Mouse (Mus musculus) adrenal gland, postnatal 25 days (tissue): ENCODE measurements at regions not wholly inside any gene's neighbourhood (a gene's known extent, or its start where the extent isn't known, plus 50 kb on each side); places are given as distances from the start of the nearest gene placed in this dataset.
A peak's percentile ranks its signal among the peaks of the same experiment; 100 is the strongest.

Experiments
- DNase-seq: peaks from one replicate; pipeline ENCODE4 v3.0.0; 2021; ENCODE audit warnings: mixed read lengths

DNA sequence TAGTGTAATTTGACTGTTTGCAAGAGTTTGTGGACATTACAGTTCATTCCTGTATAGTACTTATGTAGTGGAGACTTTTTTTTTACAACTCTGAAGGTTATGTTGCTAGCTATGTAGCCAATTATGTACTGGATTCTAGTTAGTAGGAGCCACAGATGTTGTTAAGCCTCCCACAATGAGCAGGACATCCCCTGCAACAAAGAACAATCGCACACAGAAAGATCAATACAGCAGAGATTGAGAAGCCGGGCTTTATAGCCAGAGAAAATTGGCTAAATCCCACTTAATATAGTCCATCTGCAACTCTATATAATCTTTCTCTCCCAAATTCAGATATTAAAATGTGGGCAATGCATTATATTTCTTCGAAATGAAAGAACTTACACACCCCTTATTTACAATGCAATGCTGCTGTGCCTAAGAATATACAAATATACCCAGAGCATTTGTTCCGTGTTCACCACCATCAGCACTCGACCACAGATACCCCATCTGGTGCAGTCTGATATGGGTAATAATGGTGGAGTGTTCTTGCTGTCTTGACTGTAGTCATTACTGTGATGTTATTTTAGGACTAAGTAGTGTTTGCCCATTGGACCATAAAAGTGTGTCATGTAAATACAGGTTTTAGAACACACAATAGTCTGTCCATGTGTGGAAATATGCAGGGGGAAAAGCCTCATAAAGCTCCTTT, 1351.9 kb upstream of the Zeb2 start:
- no peak for DNase-seq

- no peak for DNase-seq
These were observed 1348.2 kb upstream of the Zeb2 start for GRCm38 (mm10) chr2:46465389-46465788.

- DNase-seq = no peak
These were observed 1347.7 kb upstream of the Zeb2 start for GRCm38 (mm10) chr2:46464913-46465312.

- DNase-seq = no peak
These were observed 1345.5 kb upstream of the Zeb2 start for GRCm38 (mm10) chr2:46462670-46463069.

DNA sequence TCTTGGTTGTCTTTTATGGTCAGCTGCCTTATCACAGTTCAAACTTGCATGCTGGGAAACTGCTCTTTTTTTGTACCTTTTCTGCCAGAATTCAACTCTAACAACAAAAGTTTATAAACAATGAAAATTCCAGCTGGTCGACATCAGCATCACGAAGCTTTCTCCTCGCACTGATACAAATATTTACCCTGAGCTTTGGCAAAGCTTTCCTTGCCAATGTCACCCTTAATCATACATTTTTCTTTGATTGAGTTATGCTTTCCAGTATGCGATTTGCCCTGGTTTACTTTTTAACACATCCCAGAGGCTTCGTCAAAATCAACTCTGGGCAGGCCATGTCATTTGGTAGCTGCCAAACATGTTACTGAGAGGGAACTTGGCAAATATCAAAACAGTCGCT, 1333.5 kb upstream of the Zeb2 start:
- no peak for DNase-seq

GRCm38 (mm10) chr2:46445306-46445705, 1328.1 kb upstream of the Zeb2 start:
- DNase-seq = no peak

DNA sequence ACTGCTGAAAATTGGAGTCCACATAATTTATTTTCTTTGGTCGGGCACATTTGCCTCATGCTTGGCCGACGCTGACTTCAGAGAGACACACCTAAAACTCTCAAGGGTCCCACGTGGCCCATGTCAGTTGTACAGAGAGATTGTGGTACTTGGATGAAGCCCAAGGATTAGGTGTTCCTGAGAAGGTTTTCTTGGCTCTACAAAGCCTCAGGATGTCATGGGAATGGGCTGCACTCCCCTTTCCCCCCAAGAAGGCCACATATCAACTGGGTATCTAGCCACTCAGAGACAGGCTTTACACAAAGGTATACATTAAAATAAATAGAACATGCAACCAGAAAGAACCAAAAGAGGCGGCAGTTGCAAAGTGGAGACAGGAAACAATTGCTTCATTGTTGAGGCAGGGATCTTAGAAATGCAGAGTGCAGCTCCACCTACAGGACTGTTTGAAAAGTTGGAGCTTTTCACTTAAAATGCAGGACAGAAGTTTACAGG, 1326.5 kb upstream of the Zeb2 start:
- peak; percentile 8 for DNase-seq

DNA sequence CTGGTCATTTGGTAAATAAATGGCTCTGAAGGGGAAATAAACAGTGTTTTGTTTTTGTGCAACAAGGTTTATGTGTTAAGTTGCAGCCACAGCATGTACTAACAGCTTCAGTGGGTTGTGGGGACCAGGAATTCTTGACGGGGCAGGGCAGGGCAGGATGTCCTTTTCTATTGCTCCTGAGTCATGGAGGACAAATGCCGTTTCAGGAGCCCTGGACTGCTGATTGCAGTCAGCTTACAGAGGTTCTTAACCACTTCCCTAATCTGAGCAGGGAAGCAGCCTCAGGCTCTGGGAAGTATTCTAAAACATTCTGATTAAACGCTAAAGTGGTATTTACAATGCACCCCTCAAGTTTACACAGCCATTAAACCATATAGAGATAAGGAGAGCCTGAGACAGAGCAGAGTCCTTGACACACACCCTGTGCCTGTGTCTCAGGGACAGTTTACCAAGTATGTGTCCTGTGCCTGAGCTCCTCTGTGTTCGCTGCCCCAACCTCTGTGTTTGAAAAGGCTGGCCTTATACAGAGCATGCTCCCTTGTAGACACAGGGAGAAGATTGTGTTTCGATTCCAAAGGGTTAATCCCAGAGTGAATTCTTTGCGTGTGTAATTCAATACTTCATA, 1326.0 kb upstream of the Zeb2 start:
- peak; percentile 23 for DNase-seq

- DNase-seq = no peak
These were observed 1325.4 kb upstream of the Zeb2 start for GRCm38 (mm10) chr2:46442576-46442975.

- no peak for DNase-seq
These were observed 1324.7 kb upstream of the Zeb2 start for GRCm38 (mm10) chr2:46441927-46442326.

DNA sequence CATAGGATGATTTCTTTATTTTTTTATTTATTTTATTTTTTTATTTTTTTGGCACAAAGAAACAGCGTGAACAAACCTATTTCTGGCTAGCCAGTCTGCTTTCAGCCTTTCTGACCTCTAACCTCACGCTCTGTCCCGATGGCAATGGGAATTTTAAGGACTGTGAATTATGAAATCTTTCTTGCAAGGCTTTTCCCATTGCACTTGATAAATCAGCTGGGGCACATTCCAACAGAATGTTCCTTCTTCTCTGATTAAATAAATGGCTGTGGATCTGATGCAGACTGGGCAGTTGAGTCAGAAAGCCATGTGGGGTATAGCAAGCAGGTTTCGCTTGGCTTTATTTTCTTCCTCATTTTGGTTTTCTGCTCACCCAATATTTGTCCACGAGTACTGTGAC, 1324.2 kb upstream of the Zeb2 start:
- no peak for DNase-seq

DNA sequence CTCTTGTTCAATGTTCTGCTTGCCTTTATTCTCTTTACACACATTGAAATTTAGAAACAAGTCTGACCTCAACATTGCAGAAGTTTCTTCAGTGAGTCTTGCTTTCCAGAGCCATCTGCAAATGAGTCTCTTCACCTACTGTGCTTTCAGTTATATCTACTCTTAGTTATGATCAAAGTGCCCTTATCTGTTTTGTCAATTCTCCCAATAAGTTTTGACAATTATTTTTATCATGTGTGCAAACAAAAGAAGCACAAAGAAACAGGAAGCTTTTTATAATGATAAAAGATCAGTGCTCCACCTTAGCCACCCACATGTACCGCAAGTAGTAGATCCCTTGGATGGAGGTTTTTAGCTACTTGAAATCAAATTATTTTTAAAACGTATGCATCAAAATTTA, 1322.8 kb upstream of the Zeb2 start:
- no peak for DNase-seq

GRCm38 (mm10) chr2:46418281-46418680, 1301.1 kb upstream of the Zeb2 start:
- no peak for DNase-seq

GRCm38 (mm10) chr2:46402373-46403114, 1285.3 kb upstream of the Zeb2 start:
- DNase-seq = no peak

DNA sequence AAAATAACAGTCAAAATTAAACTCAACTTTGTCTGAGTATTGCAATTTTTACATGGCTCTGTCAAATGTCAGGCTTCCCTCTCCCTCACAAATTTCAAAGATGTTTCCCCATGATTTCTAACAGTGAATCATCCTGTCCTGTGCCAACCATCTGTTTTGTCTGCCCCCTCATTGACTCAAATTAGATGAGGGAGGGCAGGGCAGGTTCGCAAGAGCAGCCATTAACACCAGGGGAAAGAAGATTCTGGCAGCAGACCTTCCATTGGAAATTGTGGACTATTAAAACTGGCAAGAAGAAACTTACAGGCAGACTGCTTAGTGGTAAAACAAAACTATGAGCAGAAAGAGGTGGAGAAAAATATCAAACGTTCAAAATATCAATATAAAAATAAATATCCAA, 1277.0 kb upstream of the Zeb2 start:
- DNase-seq = no peak

GRCm38 (mm10) chr2:46372847-46373461, 1255.8 kb upstream of the Zeb2 start:
- DNase-seq = no peak

DNA sequence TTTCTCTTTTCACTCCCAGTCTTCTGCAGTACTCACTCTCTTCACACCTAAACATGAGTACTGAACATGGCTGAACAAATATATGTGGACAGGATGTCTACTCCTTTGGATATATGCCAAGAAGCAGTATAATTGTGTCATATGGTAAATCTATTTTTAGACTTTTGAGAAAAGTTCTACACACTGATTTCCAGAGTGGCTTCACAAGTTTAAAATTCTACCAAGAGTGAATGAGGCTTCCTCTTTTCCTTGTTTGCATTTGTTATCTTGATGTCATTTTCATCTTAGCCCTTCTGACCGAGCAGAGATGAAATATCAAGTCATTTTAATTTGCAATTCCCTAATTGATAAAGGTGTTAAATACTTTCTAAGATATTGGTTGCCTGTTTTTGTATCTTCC, 1254.6 kb upstream of the Zeb2 start:
- DNase-seq = no peak

GRCm38 (mm10) chr2:46370949-46371348, 1253.8 kb upstream of the Zeb2 start:
- no peak for DNase-seq

DNA sequence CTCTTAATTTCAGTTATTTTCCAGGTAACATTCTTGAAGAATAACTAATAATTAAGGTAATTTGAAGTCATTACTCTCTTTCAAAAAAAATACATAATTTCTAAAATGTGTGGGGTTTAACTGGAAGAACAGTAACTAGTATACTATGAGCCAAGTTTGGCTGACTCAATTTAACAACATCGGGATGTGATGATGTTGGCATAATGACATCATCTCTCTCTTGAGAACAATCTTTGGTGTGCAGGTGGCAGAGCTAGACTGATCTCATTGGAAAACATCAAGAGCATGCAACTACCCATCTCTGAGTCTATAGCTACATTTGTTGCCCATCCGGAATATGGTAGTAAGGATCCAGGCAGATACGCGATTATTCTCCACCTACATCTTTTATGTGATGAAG, 1251.7 kb upstream of the Zeb2 start:
- no peak for DNase-seq

DNA sequence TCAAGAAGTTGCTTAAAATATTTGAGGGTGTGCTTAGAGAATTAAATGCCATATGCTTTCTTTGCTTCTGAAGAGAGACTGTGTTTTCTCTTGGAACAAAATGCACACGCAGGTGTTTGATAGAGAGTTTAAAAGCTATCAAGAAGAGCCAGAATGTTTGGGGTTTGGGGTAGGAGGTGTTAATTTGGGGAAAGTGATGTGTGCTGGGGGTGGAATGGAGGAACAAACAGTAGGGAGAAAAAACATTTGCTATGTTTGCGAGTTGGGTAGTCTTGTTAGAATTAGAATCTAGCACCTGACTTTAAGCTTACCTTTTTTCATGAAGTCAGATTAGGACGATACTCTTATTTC, 1248.9 kb upstream of the Zeb2 start:
- DNase-seq = no peak

GRCm38 (mm10) chr2:46365428-46366134, 1248.4 kb upstream of the Zeb2 start:
- no peak for DNase-seq

GRCm38 (mm10) chr2:46360049-46360712, 1243.0 kb upstream of the Zeb2 start:
- DNase-seq = no peak
